Mouse (Mus musculus) midbrain, embryonic 16.5 days (tissue): Measurements from ENCODE around the gene Olfr1346. TPM values are rescaled to one million over a fixed set of nuclear protein-coding genes. Genes with fewer than 3 reads are reported as not detected.

Experiments used
- ATAC-seq: fragments of 200-750 bp; cut with Nextera tagmentation; 2 replicates; pipeline ENCODE4 v1.8.0; 2017; ENCODE audit warnings: moderate TSS enrichment
- H3K27ac ChIP-seq: fragments of 300-500 bp; sonication (generic); 2 replicates; pipeline ENCODE4 v1.5.1; 2014; ENCODE audit warnings: mild to moderate bottlenecking, low read length, mixed read lengths
- H3K27me3 ChIP-seq: fragments of 300-500 bp; sonication (generic); 2 replicates; pipeline ENCODE4 v1.6.1; 2014; ENCODE audit warnings: low read depth, low read length, mixed read lengths; ENCODE audit not compliant: control insufficient read depth, insufficient read depth
- H3K36me3 ChIP-seq: fragments of 300-500 bp; sonication (generic); 2 replicates; pipeline ENCODE4 v1.6.1; 2014; ENCODE audit warnings: mild to moderate bottlenecking, low read length, moderate library complexity, mixed read lengths; ENCODE audit not compliant: control insufficient read depth, insufficient read depth
- H3K4me1 ChIP-seq: fragments of 300-500 bp; sonication (generic); 2 replicates; pipeline ENCODE4 v1.6.1; 2014; ENCODE audit warnings: mild to moderate bottlenecking, low read length, mixed read lengths; ENCODE audit not compliant: control insufficient read depth, insufficient read depth
- H3K4me2 ChIP-seq: fragments of 300-500 bp; sonication (generic); 2 replicates; pipeline ENCODE4 v1.6.1; 2014; ENCODE audit warnings: mild to moderate bottlenecking, low read length, mixed read lengths
- H3K4me3 ChIP-seq: fragments of 300-500 bp; sonication (generic); 2 replicates; pipeline ENCODE4 v1.5.1; 2014; ENCODE audit warnings: low read depth, mild to moderate bottlenecking, low read length, moderate library complexity, mixed read lengths
- H3K9ac ChIP-seq: fragments of 300-500 bp; sonication (generic); 2 replicates; pipeline ENCODE4 v1.6.1; 2014; ENCODE audit warnings: low read depth, low read length, mixed read lengths
- H3K9me3 ChIP-seq: fragments of 300-500 bp; sonication (generic); replicated peaks from 2 replicates; pipeline ENCODE4 v1.6.1; 2014; ENCODE audit warnings: mild to moderate bottlenecking, low read length, mixed read lengths; ENCODE audit not compliant: control insufficient read depth, poor library complexity, severe bottlenecking
- WGBS: fragments of 180-500 bp; shearing (Covaris S2); extraction: QIAGEN DNeasy Blood & Tissue Kit; methylation state at CpG from one replicate; pipeline ENCODE4 v1.1.7; 2014; 5-methylcytosine and 5-hydroxymethylcytosine counted together
- polyA plus RNA-seq: library from polyadenylated mRNA; unstranded; fragments of >200 nt; fragmentation: Nextera tagmentation; extraction: Ambion mirVana; gene quantifications from 2 replicates; pipeline ENCODE4 v1.2.1, GENCODE M21; 2015

Gene Olfr1346
- polyA plus RNA-seq = not detected in 2 replicates

- Histone ChIP-seq H3K9me3 (no peaks in the 10 kb centered on the region), H3K9ac (no peak within 1 kb of the TSS), H3K4me1 (no peaks in the 10 kb centered on the region), H3K36me3 (no peaks in the 10 kb centered on the region), H3K27me3 (no peaks in the 10 kb centered on the region), H3K4me3 (no peak within 1 kb of the TSS), H3K27ac (no peak within 1 kb of the TSS), H3K4me2 (no peak within 1 kb of the TSS)
- no peak for ATAC-seq
Measured at GRCm38 (mm10) chr7:6466951-6467350, at the start of gene Olfr1346. Olfr1346 (plus strand) TSS chr7:6467101.

GRCm38 (mm10) chr7:6419894-6420293 is 47.0 kb upstream of the Olfr1346 start:
- ATAC-seq = no peak
- no peaks in the 10 kb centered on the region for H3K4me1 ChIP-seq
- H3K27me3 ChIP-seq = no peaks in the 10 kb centered on the region
- H3K9ac ChIP-seq = no peak overlapping the region
- no peak overlapping the region for H3K27ac ChIP-seq
- no peaks in the 10 kb centered on the region for H3K9me3 ChIP-seq
- H3K4me2 ChIP-seq = no peak overlapping the region
- peaks cover 5% of the 10 kb centered on the region; the same call in 1 of the 2 replicates for H3K36me3 ChIP-seq
- 84% methylated on average over 6 of the region's 6 CpGs for WGBS
- H3K4me3 ChIP-seq = no peak overlapping the region

- Histone ChIP-seq H3K9me3 (peaks cover 4% of the 10 kb centered on the region; the same call in 1 of the 2 replicates), H3K27me3 (no peaks in the 10 kb centered on the region), H3K4me1 (peaks cover 1% of the 10 kb centered on the region; the same call in 1 of the 2 replicates), H3K9ac (no peak overlapping the region), H3K4me3 (no peak overlapping the region), H3K27ac (no peak overlapping the region), H3K36me3 (peaks cover 10% of the 10 kb centered on the region; the same call in 1 of the 2 replicates), H3K4me2 (no peak overlapping the region)
- no peak for ATAC-seq
- WGBS = 90% methylated on average over 3 of the region's 3 CpGs
Measured at GRCm38 (mm10) chr7:6429381-6429780, 37.5 kb upstream of the Olfr1346 start.

GRCm38 (mm10) chr7:6430342-6430741 is 36.6 kb upstream of the Olfr1346 start:
- H3K27ac ChIP-seq = no peak overlapping the region
- H3K4me2 ChIP-seq = no peak overlapping the region
- H3K4me1 ChIP-seq = peaks cover 7% of the 10 kb centered on the region
- peaks cover 4% of the 10 kb centered on the region; the same call in 1 of the 2 replicates for H3K9me3 ChIP-seq
- H3K4me3 ChIP-seq = no peak overlapping the region
- peaks cover 8% of the 10 kb centered on the region; the same call in 1 of the 2 replicates for H3K36me3 ChIP-seq
- H3K9ac ChIP-seq = no peak overlapping the region
- WGBS = 46% methylated on average over 2 of the region's 2 CpGs
- no peaks in the 10 kb centered on the region for H3K27me3 ChIP-seq
- no peak for ATAC-seq

- Histone ChIP-seq H3K36me3 (no peaks in the 10 kb centered on the region), H3K4me2 (no peak within 1 kb of the TSS), H3K9me3 (no peaks in the 10 kb centered on the region), H3K9ac (no peak within 1 kb of the TSS), H3K27me3 (no peaks in the 10 kb centered on the region), H3K27ac (no peak within 1 kb of the TSS), H3K4me1 (peaks cover 11% of the 10 kb centered on the region), H3K4me3 (no peak within 1 kb of the TSS)
- no peak for ATAC-seq
- 85% methylated on average over 3 of the region's 3 CpGs for WGBS
Measured at GRCm38 (mm10) chr7:6438388-6438787, 28.5 kb upstream of the Olfr1346 start, which contains the start of gene Olfr1344. Olfr1344 (plus strand) TSS chr7:6438688.

GRCm38 (mm10) chr7:6441173-6441572 is 25.7 kb upstream of the Olfr1346 start:
- Histone ChIP-seq H3K9ac (no peak overlapping the region), H3K4me2 (no peak overlapping the region), H3K27ac (no peak overlapping the region), H3K36me3 (no peaks in the 10 kb centered on the region), H3K9me3 (no peaks in the 10 kb centered on the region), H3K4me3 (no peak overlapping the region), H3K27me3 (no peaks in the 10 kb centered on the region), H3K4me1 (no peaks in the 10 kb centered on the region)
- 45% methylated on average over 2 of the region's 2 CpGs for WGBS
- ATAC-seq = no peak

GRCm38 (mm10) chr7:6447771-6448170 is 19.1 kb upstream of the Olfr1346 start:
- no peak overlapping the region for H3K4me2 ChIP-seq
- H3K9ac ChIP-seq = no peak overlapping the region
- no peak for ATAC-seq
- no peaks in the 10 kb centered on the region; the same call in 1 of the 2 replicates for H3K9me3 ChIP-seq
- H3K4me1 ChIP-seq = no peaks in the 10 kb centered on the region
- H3K27ac ChIP-seq = no peak overlapping the region
- no peaks in the 10 kb centered on the region for H3K27me3 ChIP-seq
- 85% methylated on average over 5 of the region's 5 CpGs for WGBS
- H3K36me3 ChIP-seq = no peaks in the 10 kb centered on the region
- no peak overlapping the region for H3K4me3 ChIP-seq

- no peaks in the 10 kb centered on the region for H3K36me3 ChIP-seq
- no peak within 1 kb of the TSS for H3K9ac ChIP-seq
- H3K4me3 ChIP-seq = no peak within 1 kb of the TSS
- H3K9me3 ChIP-seq = 0 out of 2 replicates have a peak, but pooled peaks cover 2% of the 10 kb centered on the region
- H3K4me1 ChIP-seq = no peaks in the 10 kb centered on the region
- H3K27ac ChIP-seq = no peak within 1 kb of the TSS
- no peak for ATAC-seq
- H3K4me2 ChIP-seq = no peak within 1 kb of the TSS
- no peaks in the 10 kb centered on the region for H3K27me3 ChIP-seq
Measured at GRCm38 (mm10) chr7:6455868-6456267, 11.0 kb upstream of the Olfr1346 start, which contains the start of gene Olfr1336. Olfr1336 (plus strand) TSS chr7:6456168.

- H3K9ac ChIP-seq = no peak overlapping the region
- 0 out of 2 replicates have a peak, but pooled peaks cover 2% of the 10 kb centered on the region for H3K9me3 ChIP-seq
- ATAC-seq = no peak
- WGBS = 50% methylated on average over 3 of the region's 3 CpGs
- no peaks in the 10 kb centered on the region for H3K27me3 ChIP-seq
- H3K4me3 ChIP-seq = no peak overlapping the region
- H3K4me2 ChIP-seq = no peak overlapping the region
- no peak overlapping the region for H3K27ac ChIP-seq
- H3K4me1 ChIP-seq = no peaks in the 10 kb centered on the region
- H3K36me3 ChIP-seq = no peaks in the 10 kb centered on the region
Measured at GRCm38 (mm10) chr7:6456399-6456798, 10.5 kb upstream of the Olfr1346 start.
